Mouse (Mus musculus): Measurements from ENCODE around the gene Neurog3. TPM values are rescaled to one million over a fixed set of nuclear protein-coding genes. Genes with fewer than 3 reads are reported as not detected.

Neurog3 gene
- polyA plus RNA-seq, 1 experiment from 2014 or later, result not detected

Other genes starting within 250 kb of the Neurog3 start
- 4.2 and 6.0 TPM in 2 replicates for gene Col13a1, start 154.0 kb upstream of the Neurog3 start, polyA plus RNA-seq (2015; fragmentation: Nextera tagmentation; extraction: Ambion mirVana)
- 3.5 and 4.5 TPM in 2 replicates for gene Fam241b, start 10.8 kb downstream of the Neurog3 start, polyA plus RNA-seq (2015; fragmentation: Nextera tagmentation; extraction: Ambion mirVana)
- 10.9 and 16.2 TPM in 2 replicates for gene Tspan15, start 98.2 kb downstream of the Neurog3 start, polyA plus RNA-seq (2015; fragmentation: Nextera tagmentation; extraction: Ambion mirVana)
- 0.05 TPM in 1 of 2 replicates, not detected in the other for gene Tacr2, start 119.3 kb downstream of the Neurog3 start, polyA plus RNA-seq (2015; fragmentation: Nextera tagmentation; extraction: Ambion mirVana)
- 232 and 240 TPM in 2 replicates for gene Hk1, start 246.8 kb downstream of the Neurog3 start, polyA plus RNA-seq (2015; fragmentation: Nextera tagmentation; extraction: Ambion mirVana)